Mouse (Mus musculus): ENCODE measurements at regions not wholly inside any gene's neighbourhood (a gene's known extent, or its start where the extent isn't known, plus 50 kb on each side); places are given as distances from the start of the nearest gene placed in this dataset.

DNA sequence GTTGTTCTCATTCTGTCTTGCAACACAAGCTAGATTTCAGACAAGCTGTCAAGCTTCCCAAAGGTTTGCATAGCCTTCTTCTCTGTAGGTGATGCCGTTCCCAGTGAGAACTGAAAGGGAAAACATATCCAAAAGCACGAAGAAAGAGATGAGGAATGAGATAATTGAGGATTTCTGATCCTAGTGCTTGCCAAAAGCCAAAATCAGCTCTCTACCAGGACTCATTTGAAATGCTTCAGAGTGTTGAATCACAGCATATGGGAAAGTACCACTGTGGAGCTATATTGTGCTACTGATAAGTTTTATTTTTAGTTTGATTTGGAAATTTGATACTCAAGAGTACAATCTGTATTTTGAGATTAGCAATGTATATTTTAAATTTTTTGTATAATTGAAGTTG is 413.2 kb downstream of the 1700017N19Rik start:
- no peak for TF ChIP-seq POLR2A (IDR thresholded peaks at IDR 0.05; ENCODE audit: control insufficient read depth, extremely low read depth, insufficient read depth, low read length, poor library complexity)
- TF ChIP-seq CTCF (IDR thresholded peaks at IDR 0.05; ENCODE audit: borderline replicate concordance, control insufficient read depth, extremely low read depth, insufficient read depth, low read length, poor library complexity) = no peak
